Mouse (Mus musculus): Measurements from ENCODE around the gene Gramd1b. TPM values are rescaled to one million over a fixed set of nuclear protein-coding genes. Genes with fewer than 3 reads are reported as not detected.

Gramd1b gene
- total and polyA plus RNA-seq, 2 experiments from 2014 or later, result 16.7 to 57.2 TPM

- Histone ChIP-seq H3K36me3 (ENCODE audit: insufficient read depth, low read length) (no peaks in the 10 kb centered on the region), H3K4me2 (ENCODE audit: low read depth, low read length) (peak overlapping the region; percentile 62), H3K27me3 (ENCODE audit: insufficient read depth, low read length) (no peaks in the 10 kb centered on the region), H3K4me3 (ENCODE audit: low read length) (peak overlapping the region; percentile 56; the same call in 1 of the 2 replicates), H3K27ac (no peak overlapping the region), H3K9me3 (ENCODE audit: low read length) (no peaks in the 10 kb centered on the region), H3K4me1 (ENCODE audit: insufficient read depth, low read length) (peaks cover 17% of the 10 kb centered on the region; the same call in 1 of the 2 replicates), H3K9ac (replicated peaks; ENCODE audit: low read length) (no peak overlapping the region)
- no peak for TF ChIP-seq CTCF (IDR thresholded peaks at IDR 0.05; ENCODE audit: low read depth)
- DNase-seq (ENCODE audit: low spot score), result peak; percentile 18
- no peak for ATAC-seq
- WGBS, result 82% methylated on average over 7 of the region's 7 CpGs
Observed at GRCm38 (mm10) chr9:40272822-40273221, 258.4 kb downstream of the Gramd1b start.

DNA sequence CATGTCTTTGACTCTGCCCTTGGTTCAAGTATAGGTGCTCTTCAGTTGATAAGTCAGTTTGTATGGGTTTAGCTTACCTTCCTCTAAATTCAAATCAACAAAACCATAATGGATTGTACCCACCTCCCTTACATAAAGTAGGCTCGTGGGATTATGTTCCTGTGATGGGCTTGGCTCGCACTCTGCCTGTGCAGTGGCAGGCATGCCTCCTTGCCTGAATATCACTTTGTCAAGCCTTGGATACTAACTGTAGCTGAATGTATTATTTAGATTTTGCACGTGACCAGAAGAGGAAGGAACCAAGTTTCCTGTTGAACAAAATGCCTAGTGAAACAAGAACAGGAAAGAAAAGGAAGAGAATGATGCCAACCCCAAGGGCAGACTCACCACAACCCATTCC is 260.1 kb downstream of the Gramd1b start:
- ATAC-seq (no peak), DNase-seq (ENCODE audit: low spot score) (no peak)
- Histone ChIP-seq H3K27me3 (ENCODE audit: insufficient read depth, low read length) (no peaks in the 10 kb centered on the region), H3K27ac (no peak overlapping the region), H3K4me3 (ENCODE audit: low read length) (peak overlapping the region; percentile 56), H3K4me2 (ENCODE audit: low read depth, low read length) (peak overlapping the region; percentile 62), H3K4me1 (ENCODE audit: insufficient read depth, low read length) (peaks cover 17% of the 10 kb centered on the region; the same call in 1 of the 2 replicates), H3K9me3 (ENCODE audit: low read length) (no peaks in the 10 kb centered on the region), H3K9ac (replicated peaks; ENCODE audit: low read length) (peak overlapping the region; percentile 61; the same call in 1 of the 2 replicates), H3K36me3 (ENCODE audit: insufficient read depth, low read length) (no peaks in the 10 kb centered on the region)
- no peak for TF ChIP-seq CTCF (IDR thresholded peaks at IDR 0.05; ENCODE audit: low read depth)
- WGBS, result 38% methylated on average over 3 of the region's 3 CpGs

- DNase-seq (ENCODE audit: low spot score), result peak; percentile 30
- peak overlapping the region; percentile 81 for H3K27ac ChIP-seq
- no peak for TF ChIP-seq CTCF (IDR thresholded peaks at IDR 0.05; ENCODE audit: low read depth)
- no peaks in the 10 kb centered on the region for H3K36me3 ChIP-seq (ENCODE audit: insufficient read depth, low read length)
- no peaks in the 10 kb centered on the region for H3K27me3 ChIP-seq (ENCODE audit: insufficient read depth, low read length)
- no peaks in the 10 kb centered on the region for H3K9me3 ChIP-seq (ENCODE audit: low read length)
- H3K4me3 ChIP-seq (ENCODE audit: low read length), result peak overlapping the region; percentile 56
- H3K4me2 ChIP-seq (ENCODE audit: low read depth, low read length), result peak overlapping the region; percentile 62
- peak overlapping the region; percentile 61 for H3K9ac ChIP-seq (replicated peaks; ENCODE audit: low read length)
- 12% methylated on average over 8 of the region's 8 CpGs for WGBS
- no peak for ATAC-seq
- H3K4me1 ChIP-seq (ENCODE audit: insufficient read depth, low read length), result peaks cover 17% of the 10 kb centered on the region; the same call in 1 of the 2 replicates
Observed at GRCm38 (mm10) chr9:40269880-40270279, 261.3 kb downstream of the Gramd1b start.

- TF ChIP-seq CTCF (IDR thresholded peaks at IDR 0.05; ENCODE audit: low read depth), result no peak
- no peaks in the 10 kb centered on the region for H3K36me3 ChIP-seq (ENCODE audit: insufficient read depth, low read length)
- H3K9ac ChIP-seq (replicated peaks; ENCODE audit: low read length), result peak within 1 kb of the TSS; percentile 61
- peak within 1 kb of the TSS; percentile 81 for H3K27ac ChIP-seq
- ATAC-seq, result peak; percentile 97
- H3K4me1 ChIP-seq (ENCODE audit: insufficient read depth, low read length), result peaks cover 17% of the 10 kb centered on the region; the same call in 1 of the 2 replicates
- no peaks in the 10 kb centered on the region for H3K27me3 ChIP-seq (ENCODE audit: insufficient read depth, low read length)
- no peaks in the 10 kb centered on the region for H3K9me3 ChIP-seq (ENCODE audit: low read length)
- under 1% methylated on average over 42 of the region's 42 CpGs for WGBS
- DNase-seq (ENCODE audit: low spot score), result peak; percentile 95
- H3K4me2 ChIP-seq (ENCODE audit: low read depth, low read length), result peak within 1 kb of the TSS; percentile 62
- peak within 1 kb of the TSS; percentile 56 for H3K4me3 ChIP-seq (ENCODE audit: low read length)
Observed at GRCm38 (mm10) chr9:40269103-40269861, 261.9 kb downstream of the Gramd1b start, which contains the start of gene Scn3b. Gene Scn3b (plus strand): TSS chr9:40269217.

GRCm38 (mm10) chr9:40268748-40269102 is 262.5 kb downstream of the Gramd1b start:
- H3K4me2 ChIP-seq (ENCODE audit: low read depth, low read length), result peak overlapping the region; percentile 62
- no peaks in the 10 kb centered on the region for H3K9me3 ChIP-seq (ENCODE audit: low read length)
- H3K27me3 ChIP-seq (ENCODE audit: insufficient read depth, low read length), result no peaks in the 10 kb centered on the region
- ATAC-seq, result no peak; the same call in 1 of the 2 replicates
- 3% methylated on average over 4 of the region's 4 CpGs for WGBS
- H3K9ac ChIP-seq (replicated peaks; ENCODE audit: low read length), result peak overlapping the region; percentile 61
- H3K27ac ChIP-seq, result peak overlapping the region; percentile 81
- peak overlapping the region; percentile 56 for H3K4me3 ChIP-seq (ENCODE audit: low read length)
- TF ChIP-seq CTCF (IDR thresholded peaks at IDR 0.05; ENCODE audit: low read depth), result no peak
- peaks cover 17% of the 10 kb centered on the region; the same call in 1 of the 2 replicates for H3K4me1 ChIP-seq (ENCODE audit: insufficient read depth, low read length)
- no peak for DNase-seq (ENCODE audit: low spot score)
- no peaks in the 10 kb centered on the region for H3K36me3 ChIP-seq (ENCODE audit: insufficient read depth, low read length)

GRCm38 (mm10) chr9:40268040-40268747 is 263.0 kb downstream of the Gramd1b start:
- peak overlapping the region; percentile 61; the same call in 1 of the 2 replicates for H3K9ac ChIP-seq (replicated peaks; ENCODE audit: low read length)
- H3K9me3 ChIP-seq (ENCODE audit: low read length), result no peaks in the 10 kb centered on the region
- H3K27me3 ChIP-seq (ENCODE audit: insufficient read depth, low read length), result no peaks in the 10 kb centered on the region
- peak overlapping the region; percentile 81 for H3K27ac ChIP-seq
- ATAC-seq, result 0 out of 2 replicates have a peak, but pooled peaks have one; percentile 1
- DNase-seq (ENCODE audit: low spot score), result peak; percentile 70
- H3K4me3 ChIP-seq (ENCODE audit: low read length), result peak overlapping the region; percentile 56
- H3K4me1 ChIP-seq (ENCODE audit: insufficient read depth, low read length), result peaks cover 17% of the 10 kb centered on the region; the same call in 1 of the 2 replicates
- peak overlapping the region; percentile 62 for H3K4me2 ChIP-seq (ENCODE audit: low read depth, low read length)
- no peaks in the 10 kb centered on the region for H3K36me3 ChIP-seq (ENCODE audit: insufficient read depth, low read length)
- TF ChIP-seq CTCF (IDR thresholded peaks at IDR 0.05; ENCODE audit: low read depth), result peak; percentile 38
- 6% methylated on average over 21 of the region's 21 CpGs for WGBS
